Mouse (Mus musculus) lung, postnatal 0 days (tissue): Measurements from ENCODE around the gene Pabpc1l.

ENCODE experiments used
- CTCF ChIP-seq: IDR thresholded peaks from 2 replicates; pipeline ENCODE4 v1.5.1; 2016; ENCODE audit warnings: antibody characterized with exemption, mild to moderate bottlenecking
- EP300 ChIP-seq: IDR thresholded peaks from 2 replicates; pipeline ENCODE4 v1.6.1; 2016; ENCODE audit warnings: antibody characterized with exemption, mild to moderate bottlenecking, control low read depth

- no peak for TF ChIP-seq EP300
- TF ChIP-seq CTCF: no peak
Measured at GRCm38 (mm10) chr2:164076874-164077425, 51.7 kb downstream of the Pabpc1l start.
